Mouse (Mus musculus) thymus, adult 2 months (tissue): ENCODE results near the gene Mapk13.

Source experiments
- CTCF ChIP-seq: fragments of 200-500 bp; IDR thresholded peaks from 2 replicates; pipeline ENCODE4 v1.5.1; 2012; ENCODE audit warnings: mild to moderate bottlenecking, control low read depth, low read length, moderate library complexity, borderline replicate concordance; ENCODE audit not compliant: control insufficient read depth, poor library complexity, insufficient read depth; ENCODE audit errors: extremely low read depth
- POLR2A ChIP-seq: fragments of 200-500 bp; IDR thresholded peaks from 2 replicates; pipeline ENCODE4 v1.6.1; 2012; ENCODE audit warnings: mild to moderate bottlenecking, low read length, control low read depth, moderate library complexity; ENCODE audit not compliant: control insufficient read depth, poor library complexity, insufficient read depth; ENCODE audit errors: extremely low read depth

- TF ChIP-seq POLR2A (no peak), CTCF (no peak)
Observed at GRCm38 (mm10) chr17:28815384-28816004, 46.4 kb downstream of the Mapk13 start.
